Mouse (Mus musculus): ENCODE data around the gene Psme1. TPM values are rescaled to one million over a fixed set of nuclear protein-coding genes. Genes with fewer than 3 reads are reported as not detected.

Gene Psme1
- polyA plus RNA-seq (2012; fragmentation: generic; extraction: Trizol): 100 to 1,000 TPM; 148 to 216 TPM

DNA sequence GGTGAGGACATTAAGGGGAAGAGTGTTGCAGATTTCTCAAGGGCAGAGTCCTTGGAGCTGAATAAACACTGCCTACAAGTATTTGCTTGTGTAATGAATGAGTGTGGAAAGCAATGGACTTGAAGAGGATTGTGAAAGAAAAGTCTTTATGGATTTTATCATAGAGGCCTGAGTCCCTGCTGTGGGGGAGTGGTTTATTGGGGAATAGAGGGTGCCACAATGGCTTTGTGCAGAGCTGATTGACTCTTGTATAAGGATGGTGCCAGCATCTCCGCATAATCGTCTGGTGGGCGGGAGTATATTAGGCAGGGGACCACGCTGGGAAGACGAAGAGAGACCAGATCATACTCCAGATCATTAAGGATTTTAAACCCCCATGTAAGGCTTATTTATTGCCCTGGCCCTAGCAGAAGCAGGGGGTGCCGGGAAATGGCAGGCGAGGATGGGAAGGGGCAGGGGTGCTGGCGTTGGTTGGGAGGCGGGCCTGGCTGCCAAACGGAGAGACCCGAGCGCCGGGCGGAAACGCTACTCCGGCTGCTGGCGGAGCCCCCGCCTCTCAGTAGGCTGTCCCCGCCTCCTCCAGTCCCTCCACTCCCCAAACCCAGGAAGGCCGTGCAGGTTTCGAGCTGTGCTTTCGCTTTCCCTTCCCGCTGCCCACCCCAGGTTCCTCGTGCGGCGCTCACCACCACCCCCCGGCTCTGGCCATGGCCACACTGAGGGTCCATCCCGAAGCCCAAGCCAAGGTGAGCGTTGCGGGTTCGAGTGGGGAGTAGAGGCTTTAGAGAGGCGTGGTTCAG is at the start of gene Psme1:
Gene Psme1 (plus strand): TSS at position 253 of the 797 bp plus-strand sequence.

DNA sequence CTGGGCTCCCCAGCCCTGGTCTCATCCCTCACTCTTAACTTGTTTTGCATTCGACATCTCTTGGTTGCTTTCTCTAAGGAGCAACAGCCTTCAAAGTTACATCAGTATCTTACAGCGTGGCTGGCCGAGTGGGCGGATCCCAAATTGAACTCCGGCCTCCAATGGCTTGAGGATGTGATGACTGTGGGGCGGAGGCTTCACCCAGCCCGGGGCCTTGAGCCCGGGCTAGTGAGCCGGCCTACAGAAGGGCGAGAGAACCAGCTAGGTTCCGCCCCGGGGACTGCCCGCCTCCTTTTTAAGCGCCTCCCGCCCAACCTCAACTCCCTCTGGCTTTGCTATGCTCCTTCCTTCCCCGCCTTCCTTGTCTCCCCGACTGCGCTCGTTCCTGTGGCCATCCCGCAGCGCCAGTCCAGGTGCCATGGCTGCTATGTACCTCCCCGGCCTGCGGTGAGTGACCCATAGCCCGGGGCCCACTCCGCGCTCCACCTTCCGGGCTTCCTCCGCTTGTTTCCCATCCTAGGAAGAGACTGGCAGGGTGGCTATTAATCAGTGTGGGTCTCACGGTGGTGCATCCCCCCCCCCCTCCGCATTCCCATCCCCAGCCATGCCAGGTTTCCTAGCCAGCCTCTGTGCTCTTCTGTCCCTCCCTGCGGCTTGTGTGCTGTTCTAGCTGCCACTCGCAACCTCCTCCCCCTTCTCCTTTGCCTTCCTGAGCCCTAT is 37.7 kb upstream of the Psme1 start, which contains the start of gene Pck2:
Gene Pck2 (plus strand): TSS at position 200 of the 720 bp plus-strand sequence.

DNA sequence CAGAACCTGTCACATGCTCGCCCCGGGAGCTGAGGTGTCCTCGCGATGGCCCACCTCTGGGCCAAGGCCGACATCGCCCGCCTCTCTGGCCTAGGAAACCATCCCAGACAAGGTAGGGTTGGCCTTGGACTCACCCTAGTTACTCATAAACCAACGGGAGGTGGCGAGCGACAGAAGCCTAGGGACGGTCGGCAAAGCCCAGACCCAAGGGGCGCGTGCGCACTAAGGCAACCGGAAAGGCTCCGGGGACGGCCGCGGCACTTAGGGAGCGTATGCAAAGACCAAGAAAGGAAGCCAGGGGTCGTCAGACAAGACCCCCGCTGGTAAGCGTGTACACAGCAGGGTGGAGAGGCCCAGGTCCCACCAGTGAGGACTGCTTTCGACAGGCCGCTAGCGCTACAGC is 18.1 kb upstream of the Psme1 start, which contains the start of gene Dcaf11:
Gene Dcaf11 (plus strand): TSS at position 208 of the 403 bp plus-strand sequence.

DNA sequence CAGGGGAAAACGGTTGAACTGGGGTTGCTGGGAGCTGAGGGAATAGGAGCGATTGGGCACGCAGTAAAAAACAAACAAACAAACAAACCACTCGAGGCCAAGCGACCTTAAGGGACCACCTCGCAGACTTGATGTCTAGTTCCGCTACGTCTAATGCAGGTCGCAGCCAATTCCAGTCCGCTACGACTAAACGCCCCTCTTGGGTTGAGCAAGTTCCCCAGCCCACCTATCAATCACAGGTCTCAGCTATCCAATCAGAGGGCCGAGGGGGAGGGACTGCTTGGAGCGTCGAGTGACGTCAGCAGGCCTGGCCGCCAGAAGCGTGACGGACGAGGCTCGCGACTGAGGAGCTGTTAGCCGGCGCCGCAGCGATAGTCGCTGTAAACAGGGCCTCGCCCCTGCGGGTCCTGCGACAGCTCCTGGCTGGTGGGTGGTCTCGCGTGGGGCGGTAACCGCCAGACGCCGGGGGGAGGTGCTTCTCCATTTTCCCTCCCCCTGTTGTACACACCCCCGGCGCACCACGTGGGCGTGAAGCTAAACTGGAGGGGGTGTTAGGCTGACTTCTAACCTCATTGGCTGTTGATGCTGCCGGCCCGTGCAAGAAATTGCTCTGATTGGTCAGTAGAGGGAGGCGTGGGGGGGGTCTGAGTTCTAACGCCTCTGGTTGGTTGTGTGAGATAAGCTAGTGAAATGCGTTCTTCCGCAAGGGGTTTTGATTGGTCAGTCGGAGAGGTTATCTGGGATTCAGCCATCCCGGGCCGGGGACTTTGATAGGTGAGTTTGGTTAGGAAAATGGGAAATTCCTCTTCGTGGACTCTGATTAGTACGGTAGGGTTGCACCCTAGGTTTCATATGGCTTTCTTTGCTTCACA is 17.5 kb upstream of the Psme1 start, which contains the start of gene A730061H03Rik:
Gene A730061H03Rik (minus strand): TSS at position 205 of the 872 bp plus-strand sequence.

DNA sequence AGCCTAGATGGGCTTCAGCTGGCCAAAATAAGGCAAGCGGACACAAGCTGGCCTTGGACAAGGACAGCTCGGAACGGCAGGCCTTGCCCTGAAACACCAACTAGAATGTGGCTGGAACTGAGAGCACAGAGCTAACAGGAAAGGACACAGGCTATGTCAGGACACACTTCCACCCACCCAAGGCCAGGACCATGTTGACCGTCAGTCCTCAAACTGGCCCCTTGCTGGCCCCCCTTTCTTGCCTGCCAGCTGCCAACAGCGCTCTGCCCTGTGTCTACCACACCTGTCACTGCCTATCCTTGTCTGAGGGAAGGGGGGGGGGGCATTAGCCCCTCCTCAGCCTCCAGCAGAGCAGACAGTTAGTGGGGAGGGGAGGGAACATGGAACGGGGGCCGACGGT is 2.6 kb upstream of the Psme1 start, which contains the start of gene Fitm1:
Gene Fitm1 (plus strand): TSS at position 316 of the 400 bp plus-strand sequence.

DNA sequence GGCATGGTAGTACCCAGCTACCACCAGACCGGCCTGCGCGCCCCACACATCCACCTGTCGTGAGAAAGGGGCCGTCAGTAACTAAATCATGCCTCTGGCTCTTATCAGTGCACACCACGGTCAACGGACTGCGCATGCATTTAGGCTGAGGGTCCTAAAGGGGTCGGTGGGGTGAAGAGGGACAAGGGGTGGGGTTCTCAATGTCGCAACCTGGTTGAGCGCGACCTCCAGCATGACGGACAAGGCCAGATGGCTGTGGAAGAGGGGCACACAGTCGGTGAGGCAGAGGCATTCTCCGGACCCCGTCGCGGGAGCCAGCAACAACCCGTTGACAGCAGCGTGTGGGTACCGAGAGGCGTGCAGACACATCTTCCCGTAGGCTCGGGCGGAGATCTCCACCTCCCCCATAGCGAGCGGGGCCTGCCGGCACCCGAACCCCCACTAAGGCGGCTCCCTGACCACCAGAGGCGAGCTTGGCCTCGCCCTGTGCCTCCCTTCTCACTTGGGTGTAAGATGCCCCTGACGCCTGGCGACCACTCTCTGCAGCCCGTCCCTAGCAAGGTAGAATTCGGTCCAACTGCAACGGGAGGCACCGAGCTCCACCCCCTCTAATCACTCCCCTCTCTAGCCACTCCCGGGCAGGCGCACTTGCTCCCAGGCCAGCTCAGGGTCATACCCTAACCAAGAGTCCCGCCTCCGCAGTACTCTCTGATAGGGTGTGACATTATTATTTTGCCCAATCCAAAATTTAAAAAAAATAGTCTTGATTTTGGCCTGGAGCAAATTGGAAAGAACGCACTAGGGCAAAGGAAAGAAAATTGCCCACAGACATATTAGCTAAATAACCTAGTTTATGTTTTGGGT is 7.0 kb downstream of the Psme1 start, which contains the start of gene Emc9:
Gene Emc9 (minus strand): TSS at position 601 of the 864 bp plus-strand sequence.

DNA sequence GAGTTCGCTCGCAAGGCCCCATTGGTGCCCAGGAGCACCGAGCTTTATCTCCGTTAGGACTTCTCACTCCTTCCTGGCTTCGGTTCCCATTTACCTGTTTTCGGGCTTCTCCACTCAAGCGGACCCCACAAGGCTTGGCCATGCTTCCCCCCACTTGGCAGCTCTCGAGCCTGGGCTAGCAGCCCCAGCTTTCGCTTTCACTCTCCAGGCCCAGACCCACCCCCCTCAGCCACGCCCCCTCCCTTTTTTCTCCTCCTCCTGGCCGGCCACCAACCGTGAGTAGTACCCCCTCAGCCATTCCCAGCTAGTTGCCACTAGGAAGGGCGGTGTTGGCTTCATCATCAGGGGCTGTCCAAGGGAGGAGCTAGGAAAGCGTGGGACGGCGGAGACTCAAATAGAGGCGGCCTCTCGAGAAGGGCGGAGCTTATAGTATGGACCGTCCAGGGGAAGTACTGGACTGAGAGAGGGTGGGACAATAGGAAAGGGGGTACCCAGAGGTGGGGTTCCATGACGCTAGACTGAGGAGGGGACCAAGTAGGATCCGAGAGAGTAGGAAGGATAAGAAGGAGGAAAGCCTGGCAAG is 12.9 kb downstream of the Psme1 start, which contains the start of gene Psme2:
Gene Psme2 (minus strand): TSS at position 366 of the 583 bp plus-strand sequence.

DNA sequence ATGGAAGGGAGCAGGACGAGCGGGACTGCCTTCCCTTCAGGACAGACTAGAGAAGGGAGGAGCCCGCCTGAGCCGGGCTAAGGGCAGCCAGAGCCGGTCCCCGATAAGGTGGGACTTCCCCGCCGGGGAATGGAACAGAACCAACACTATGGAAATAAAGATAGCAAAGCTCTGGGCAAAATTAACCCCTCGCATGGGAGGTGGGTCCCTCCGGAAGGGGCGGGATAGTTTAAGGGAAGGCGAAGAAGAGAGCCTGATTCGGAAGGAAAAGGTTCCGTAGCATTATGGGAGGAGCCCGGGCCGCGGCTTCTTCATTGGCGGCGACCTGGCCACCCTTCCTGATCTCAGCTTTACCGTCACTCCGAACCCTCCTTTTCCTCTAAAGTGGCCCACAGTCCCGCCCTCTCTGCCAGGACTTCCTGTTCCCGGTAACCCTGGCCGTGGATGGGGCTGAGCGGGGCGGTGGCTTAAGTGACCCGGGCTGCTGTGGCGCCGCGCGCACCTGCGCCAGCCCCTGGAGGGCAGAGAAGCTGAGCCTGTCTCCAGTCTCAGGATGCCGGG is 13.5 kb downstream of the Psme1 start, which contains the start of gene Rnf31:
Gene Rnf31 (plus strand): TSS at position 378 of the 561 bp plus-strand sequence.

DNA sequence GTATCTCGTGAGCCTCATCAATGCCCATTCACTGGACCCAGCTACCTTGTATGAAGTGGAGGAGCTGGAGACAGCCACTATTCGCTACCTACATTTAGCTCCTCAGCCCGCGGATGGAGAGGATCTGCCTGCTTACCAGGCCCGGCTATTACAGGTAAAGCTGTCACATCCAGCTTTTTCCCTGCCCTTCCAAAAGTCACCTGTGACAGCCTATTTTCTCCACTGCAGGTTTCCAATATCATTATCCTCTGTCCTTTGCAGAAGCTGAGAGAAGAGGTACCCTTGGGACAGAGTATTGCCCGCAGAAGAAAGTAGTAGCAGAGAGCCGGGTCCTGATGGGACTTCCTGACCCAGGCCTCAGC is 25.3 kb downstream of the Psme1 start, which contains the start of gene Irf9:
Gene Irf9 (plus strand): TSS at position 301 of the 362 bp plus-strand sequence.

DNA sequence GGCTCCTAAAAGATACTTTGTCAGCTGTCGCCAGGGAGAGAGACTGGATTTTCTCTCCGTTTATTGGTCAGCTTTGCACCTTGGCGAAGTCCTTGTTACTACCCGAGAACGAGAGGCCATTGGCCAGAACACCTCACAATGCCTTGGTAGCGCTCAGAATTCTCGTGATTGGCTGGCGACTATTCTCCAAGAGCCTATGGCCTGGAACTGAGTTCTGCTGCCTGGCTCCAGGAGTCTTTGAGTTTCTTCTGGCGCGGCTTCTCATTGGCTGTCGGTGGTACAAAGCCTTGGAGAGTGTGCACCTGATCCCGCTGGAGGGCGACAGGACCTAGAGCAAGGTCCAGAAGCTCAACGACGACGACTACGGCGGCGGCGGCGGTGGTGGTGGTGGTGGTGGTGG is 39.9 kb downstream of the Psme1 start, which contains the start of gene Rec8:
Gene Rec8 (plus strand): TSS at position 216 of the 400 bp plus-strand sequence.

Other genes starting within 250 kb of the Psme1 start
- 10 to 100 TPM; 26.9 to 60.5 TPM for gene Dhrs4, start 99.4 kb upstream of the Psme1 start, polyA plus RNA-seq (2012; fragmentation: generic; extraction: Trizol)
- gene Carmil3, start 87.5 kb upstream of the Psme1 start, polyA plus RNA-seq (2012; fragmentation: generic; extraction: Trizol): under 1 TPM; 0.02 to 0.26 TPM
- gene Cpne6, start 67.7 kb upstream of the Psme1 start, polyA plus RNA-seq (2012; fragmentation: generic; extraction: Trizol): not detected
- under 1 TPM in 1 of 2 experiments, not detected in 1; 0.01 TPM for gene Nrl, start 53.1 kb upstream of the Psme1 start, polyA plus RNA-seq (2012; fragmentation: generic; extraction: Trizol)
- gene Pck2, start 37.9 kb upstream of the Psme1 start, polyA plus RNA-seq (2012; fragmentation: generic; extraction: Trizol): 10 to 100 TPM; 43.7 to 67.2 TPM
- gene Dcaf11, start 18.1 kb upstream of the Psme1 start, polyA plus RNA-seq (2012; fragmentation: generic; extraction: Trizol): 10 to 100 TPM; 16.2 to 34.9 TPM
- gene A730061H03Rik, start 17.7 kb upstream of the Psme1 start, polyA plus RNA-seq (2012; fragmentation: generic; extraction: Trizol): under 1 TPM; 0.21 to 0.70 TPM
- not detected for gene Fitm1, start 2.5 kb upstream of the Psme1 start, polyA plus RNA-seq (2012; fragmentation: generic; extraction: Trizol)
- gene Emc9, start 7.2 kb downstream of the Psme1 start, polyA plus RNA-seq (2012; fragmentation: generic; extraction: Trizol): 10 to 100 TPM in 1 of 2 experiments, 1 to 10 TPM in 1; 6.1 to 11.5 TPM
- gene Psme2, start 13.0 kb downstream of the Psme1 start, polyA plus RNA-seq (2012; fragmentation: generic; extraction: Trizol): 100 to 1,000 TPM; 139 to 336 TPM
- gene Rnf31, start 13.6 kb downstream of the Psme1 start, polyA plus RNA-seq (2012; fragmentation: generic; extraction: Trizol): 10 to 100 TPM; 18.0 to 18.4 TPM
- 10 to 100 TPM in 1 of 2 experiments, 1 to 10 TPM in 1; 1.0 to 22.0 TPM for gene Irf9, start 25.4 kb downstream of the Psme1 start, polyA plus RNA-seq (2012; fragmentation: generic; extraction: Trizol)
- gene Rec8, start 39.9 kb downstream of the Psme1 start, polyA plus RNA-seq (2012; fragmentation: generic; extraction: Trizol): not detected
- gene Ipo4, start 57.8 kb downstream of the Psme1 start, polyA plus RNA-seq (2012; fragmentation: generic; extraction: Trizol): 100 to 1,000 TPM in 1 of 2 experiments, 10 to 100 TPM in 1; 83.9 to 139 TPM
- under 1 TPM; 0.04 to 0.05 TPM for gene Gm49378, start 59.8 kb downstream of the Psme1 start, polyA plus RNA-seq (2012; fragmentation: generic; extraction: Trizol)
- 10 to 100 TPM; 25.9 to 65.1 TPM for gene Tm9sf1, start 65.7 kb downstream of the Psme1 start, polyA plus RNA-seq (2012; fragmentation: generic; extraction: Trizol)
- gene Tssk4, start 72.1 kb downstream of the Psme1 start, polyA plus RNA-seq (2012; fragmentation: generic; extraction: Trizol): 1 to 10 TPM in 1 of 2 experiments, under 1 TPM in 1; 0.29 to 1.1 TPM
- gene Mdp1, start 82.4 kb downstream of the Psme1 start, polyA plus RNA-seq (2012; fragmentation: generic; extraction: Trizol): 10 to 100 TPM in 1 of 2 experiments, 1 to 10 TPM in 1; 9.1 to 23.8 TPM
- 10 to 100 TPM in 1 of 2 experiments, 1 to 10 TPM in 1; 5.5 to 13.1 TPM for gene Gmpr2, start 93.8 kb downstream of the Psme1 start, polyA plus RNA-seq (2012; fragmentation: generic; extraction: Trizol)
- 100 to 1,000 TPM; 239 to 456 TPM for gene Nedd8, start 94.0 kb downstream of the Psme1 start, polyA plus RNA-seq (2012; fragmentation: generic; extraction: Trizol)
- 10 to 100 TPM in 1 of 2 experiments, 1 to 10 TPM in 1; 9.3 to 11.8 TPM for gene Tinf2, start 103.7 kb downstream of the Psme1 start, polyA plus RNA-seq (2012; fragmentation: generic; extraction: Trizol)
- gene Tgm1, start 135.8 kb downstream of the Psme1 start, polyA plus RNA-seq (2012; fragmentation: generic; extraction: Trizol): under 1 TPM; 0.01 to 0.08 TPM
- gene Rabggta, start 144.1 kb downstream of the Psme1 start, polyA plus RNA-seq (2012; fragmentation: generic; extraction: Trizol): 10 to 100 TPM in 1 of 2 experiments, 1 to 10 TPM in 1; 8.2 to 12.8 TPM
- gene Dhrs1, start 167.6 kb downstream of the Psme1 start, polyA plus RNA-seq (2012; fragmentation: generic; extraction: Trizol): 10 to 100 TPM; 46.0 to 89.8 TPM
- gene Nop9, start 167.6 kb downstream of the Psme1 start, polyA plus RNA-seq (2012; fragmentation: generic; extraction: Trizol): 10 to 100 TPM; 15.2 to 35.9 TPM
- gene Cideb, start 180.3 kb downstream of the Psme1 start, polyA plus RNA-seq (2012; fragmentation: generic; extraction: Trizol): 1 to 10 TPM in 1 of 2 experiments, under 1 TPM in 1; 0.11 to 3.7 TPM
- gene Ltb4r2, start 183.3 kb downstream of the Psme1 start, polyA plus RNA-seq (2012; fragmentation: generic; extraction: Trizol): under 1 TPM; 0.02 to 0.05 TPM
- gene Ltb4r1, start 187.8 kb downstream of the Psme1 start, polyA plus RNA-seq (2012; fragmentation: generic; extraction: Trizol): under 1 TPM in 1 of 2 experiments, not detected in 1; 0.04 TPM
- gene Adcy4, start 206.0 kb downstream of the Psme1 start, polyA plus RNA-seq (2012; fragmentation: generic; extraction: Trizol): not detected
- 1 to 10 TPM; 3.8 to 4.1 TPM for gene Ripk3, start 210.7 kb downstream of the Psme1 start, polyA plus RNA-seq (2012; fragmentation: generic; extraction: Trizol)
- gene Nfatc4, start 245.0 kb downstream of the Psme1 start, polyA plus RNA-seq (2012; fragmentation: generic; extraction: Trizol): 10 to 100 TPM in 1 of 2 experiments, 1 to 10 TPM in 1; 2.5 to 19.8 TPM